Mouse (Mus musculus) megakaryocyte, embryonic 14.5 days (primary cell): ENCODE data around the gene Cfl2. TPM values are rescaled to one million over a fixed set of nuclear protein-coding genes. Genes with fewer than 3 reads are reported as not detected.
"Not testable (repeated sequence)": the region's sequence is repeated elsewhere in the genome, so short reads cannot be mapped to it uniquely, and the experiment has no call there.

Experiments used
- H3K27me3 ChIP-seq: replicated peaks from 2 replicates; pipeline ENCODE3; 2012; ENCODE audit warnings: inconsistent platforms
- H3K36me3 ChIP-seq: replicated peaks from 2 replicates; pipeline ENCODE3; 2012; ENCODE audit warnings: low read length, inconsistent platforms, mixed read lengths
- H3K4me1 ChIP-seq: 2 replicates; pipeline ENCODE4 v1.6.1; 2012; ENCODE audit warnings: inconsistent platforms
- H3K4me3 ChIP-seq: replicated peaks from 2 replicates; pipeline ENCODE3; 2012; ENCODE audit warnings: moderate library complexity, mild to moderate bottlenecking, inconsistent platforms
- H3K9me3 ChIP-seq: 2 replicates; pipeline ENCODE4 v1.6.1; 2012; ENCODE audit warnings: inconsistent platforms
- FLI1 ChIP-seq: IDR thresholded peaks from 2 replicates; pipeline ENCODE4 v1.6.1; 2012; ENCODE audit warnings: low read length, inconsistent platforms, mixed read lengths
- GATA1 ChIP-seq: IDR thresholded peaks from 3 replicates; pipeline ENCODE4 v1.6.1; 2012; ENCODE audit warnings: mixed read lengths, low read length, inconsistent platforms, borderline replicate concordance
- polyA plus RNA-seq: library from polyadenylated mRNA; stranded (reverse); fragments of >175 nt; gene quantifications from 2 replicates; pipeline ENCODE4 v1.2.3, GENCODE M21; 2012; ENCODE audit warnings: low replicate concordance; ENCODE audit not compliant: insufficient read depth

Gene Cfl2
- polyA plus RNA-seq, 1 experiment: 2.3 TPM

DNA sequence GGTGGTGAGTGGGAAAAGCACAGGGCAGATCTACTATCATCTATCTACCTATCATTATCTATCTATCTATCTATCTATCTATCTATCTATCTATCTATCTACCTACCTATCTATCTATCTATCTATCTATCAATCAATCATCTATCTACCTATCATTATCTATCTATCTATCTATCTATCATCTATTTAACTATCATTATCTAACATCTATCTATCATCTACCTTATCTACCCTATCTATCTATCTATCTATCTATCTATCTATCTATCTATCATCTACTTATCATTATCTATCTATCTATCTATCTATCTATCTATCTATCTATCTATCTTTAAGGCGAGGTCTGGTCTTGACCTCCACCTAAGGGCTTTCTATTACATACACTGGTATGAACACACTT, 30.8 kb downstream of the Cfl2 start:
- H3K4me1 ChIP-seq: peaks cover 44% of the 10 kb centered on the region
- not testable (repeated sequence) for H3K27me3 ChIP-seq, H3K9me3 ChIP-seq, H3K36me3 ChIP-seq, H3K4me3 ChIP-seq
- peak; percentile 55; the same call in 1 of the 3 replicates for TF ChIP-seq GATA1

DNA sequence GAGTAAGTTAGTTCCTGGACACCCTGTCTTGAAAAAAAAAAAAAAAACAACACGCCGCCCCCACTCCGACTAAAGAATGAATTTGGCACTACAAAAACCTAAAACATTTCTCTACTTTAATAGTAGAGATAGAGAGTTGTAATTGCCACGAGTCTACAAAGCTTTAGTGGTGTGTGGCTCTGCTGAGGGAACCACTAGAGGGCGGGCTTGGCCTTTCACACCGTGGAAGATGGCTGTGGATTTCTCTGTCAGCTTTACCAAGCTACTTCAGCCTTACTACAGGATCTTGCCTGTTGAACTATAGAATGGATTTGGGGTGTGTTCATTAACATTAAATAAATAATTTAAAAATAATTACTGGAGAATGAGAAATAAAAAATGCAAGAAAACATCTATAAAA, 32.1 kb downstream of the Cfl2 start:
- H3K4me3 ChIP-seq: no peak overlapping the region
- H3K36me3 ChIP-seq: no peaks in the 10 kb centered on the region
- peaks cover 35% of the 10 kb centered on the region for H3K4me1 ChIP-seq
- TF ChIP-seq FLI1 (no peak), GATA1 (no peak)
- H3K9me3 ChIP-seq: no peaks in the 10 kb centered on the region
- peaks cover 3% of the 10 kb centered on the region for H3K27me3 ChIP-seq

DNA sequence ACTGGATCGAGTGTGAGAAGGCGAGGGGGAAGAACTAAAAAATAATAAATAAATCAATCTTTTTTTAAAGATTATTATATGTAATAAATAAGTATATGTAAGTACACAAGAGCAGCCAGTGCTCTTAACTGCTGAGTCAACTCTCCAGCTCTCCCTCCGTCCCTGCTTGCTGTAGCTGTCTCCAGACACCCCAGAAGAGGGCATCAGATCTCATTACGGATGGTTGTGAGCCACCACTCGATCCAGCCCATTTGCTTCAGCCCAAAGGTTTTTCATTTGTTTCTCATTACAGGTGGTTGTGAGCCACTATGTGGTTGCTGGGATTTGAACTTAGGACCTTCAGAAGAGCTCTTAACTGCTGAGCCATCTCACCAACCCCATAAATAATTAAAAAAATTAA, 32.8 kb downstream of the Cfl2 start:
- TF ChIP-seq GATA1 (no peak), FLI1 (no peak)
- peaks cover 3% of the 10 kb centered on the region for H3K27me3 ChIP-seq
- peaks cover 28% of the 10 kb centered on the region for H3K4me1 ChIP-seq
- H3K4me3 ChIP-seq: no peak overlapping the region
- H3K36me3 ChIP-seq: no peaks in the 10 kb centered on the region
- no peaks in the 10 kb centered on the region for H3K9me3 ChIP-seq

DNA sequence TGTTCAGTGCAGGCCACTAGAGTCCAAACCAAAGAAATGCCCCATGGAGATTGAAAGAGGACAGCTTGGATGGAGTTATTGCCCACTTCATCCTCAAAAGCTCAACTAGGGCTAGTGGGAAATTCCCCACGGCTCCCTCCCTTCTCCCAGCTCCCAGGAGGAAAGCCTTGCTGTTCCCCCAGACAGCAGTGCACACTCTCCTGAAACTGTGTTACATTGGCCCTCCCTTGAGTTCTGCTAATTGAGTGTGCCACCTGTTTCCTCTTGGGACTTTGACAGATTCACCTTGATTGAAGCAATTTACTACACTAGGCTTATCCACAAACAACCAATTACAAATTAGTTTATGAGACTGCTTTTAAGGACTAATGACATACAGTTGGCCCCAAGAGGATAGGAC, 34.6 kb downstream of the Cfl2 start:
- Histone ChIP-seq H3K36me3 (no peaks in the 10 kb centered on the region), H3K4me3 (no peak overlapping the region), H3K9me3 (no peaks in the 10 kb centered on the region), H3K4me1 (peaks cover 24% of the 10 kb centered on the region), H3K27me3 (peaks cover 3% of the 10 kb centered on the region)
- TF ChIP-seq FLI1 (no peak), GATA1 (no peak)

DNA sequence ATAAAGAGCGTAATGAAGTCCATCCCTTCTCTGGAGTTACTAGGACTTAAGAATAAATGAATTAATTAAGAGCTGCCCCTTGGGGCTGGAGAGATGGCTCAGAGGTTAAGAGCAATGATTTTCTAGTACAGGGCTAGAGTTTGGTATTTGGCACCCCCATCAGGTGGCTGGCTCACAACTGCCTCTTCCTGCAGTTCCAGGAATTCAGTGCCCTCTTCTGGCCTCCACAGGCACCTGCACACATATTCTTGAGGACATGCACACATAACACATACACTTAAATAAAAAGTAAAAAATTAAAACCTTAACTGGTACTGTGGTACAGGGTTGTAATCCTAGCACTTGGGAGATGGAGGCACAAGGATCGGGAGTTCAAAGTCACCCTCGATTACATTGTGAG, 37.5 kb downstream of the Cfl2 start:
- H3K27me3 ChIP-seq: peaks cover 3% of the 10 kb centered on the region
- peaks cover 39% of the 10 kb centered on the region for H3K4me1 ChIP-seq
- TF ChIP-seq GATA1 (no peak), FLI1 (no peak)
- no peaks in the 10 kb centered on the region for H3K36me3 ChIP-seq
- H3K9me3 ChIP-seq: no peaks in the 10 kb centered on the region
- no peak overlapping the region for H3K4me3 ChIP-seq

DNA sequence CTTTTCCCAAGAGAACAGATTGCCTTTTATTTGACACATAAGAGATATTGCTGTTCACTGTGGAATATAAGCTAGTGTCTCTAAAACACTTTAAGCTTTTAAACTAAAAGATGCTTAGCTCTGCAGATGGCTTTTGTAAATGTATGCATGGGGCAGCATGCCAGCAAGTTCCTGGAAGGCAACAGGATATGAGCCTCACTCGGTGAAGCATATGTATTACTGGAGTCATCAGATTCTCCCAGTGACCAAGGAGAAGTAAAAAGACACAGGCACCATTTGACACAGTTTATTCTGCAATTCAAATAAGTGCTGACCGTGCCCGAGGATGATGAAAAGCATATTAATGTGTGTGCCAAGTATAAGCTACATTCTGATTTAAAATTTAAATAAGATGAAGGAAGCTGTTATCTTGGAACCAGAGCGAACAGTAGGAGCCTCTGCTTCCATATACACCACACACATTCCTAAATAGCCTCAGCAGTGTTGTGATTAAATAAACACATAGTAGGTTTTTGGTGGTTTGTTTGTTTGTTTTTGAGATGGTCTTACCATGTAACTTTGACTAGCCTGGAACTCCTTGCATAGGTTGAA, 39.7 kb downstream of the Cfl2 start:
- Histone ChIP-seq H3K36me3 (no peaks in the 10 kb centered on the region), H3K9me3 (no peaks in the 10 kb centered on the region), H3K27me3 (peaks cover 3% of the 10 kb centered on the region), H3K4me1 (peaks cover 38% of the 10 kb centered on the region), H3K4me3 (no peak overlapping the region)
- TF ChIP-seq GATA1 (no peak), FLI1 (no peak)

DNA sequence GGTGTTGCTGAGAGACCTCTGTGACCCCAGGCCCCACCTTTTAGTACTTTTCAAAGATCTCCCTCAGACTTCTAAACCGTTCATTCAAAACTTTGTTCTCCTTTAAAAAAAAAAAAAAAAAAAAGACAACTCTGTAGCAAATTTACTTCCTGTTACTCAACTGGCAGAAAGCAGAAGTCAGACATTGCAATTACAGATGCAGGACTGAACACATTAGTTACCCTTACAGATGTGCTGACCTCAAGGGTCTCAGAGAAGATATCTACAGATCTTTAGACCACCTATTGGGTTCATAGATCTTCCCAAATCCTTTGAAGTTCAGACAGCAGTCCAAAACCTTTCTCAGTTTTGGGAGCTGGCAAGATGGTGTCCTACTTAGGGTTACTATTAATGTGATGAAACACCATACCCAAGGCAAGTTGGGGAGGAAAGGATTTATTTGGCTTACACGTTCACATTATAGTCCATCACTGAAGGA, 42.0 kb downstream of the Cfl2 start:
- no peak for TF ChIP-seq FLI1
- no peak for TF ChIP-seq GATA1
- H3K36me3 ChIP-seq: no peaks in the 10 kb centered on the region
- H3K9me3 ChIP-seq: no peaks in the 10 kb centered on the region
- peaks cover 31% of the 10 kb centered on the region for H3K4me1 ChIP-seq
- H3K27me3 ChIP-seq: no peaks in the 10 kb centered on the region
- H3K4me3 ChIP-seq: no peak overlapping the region

DNA sequence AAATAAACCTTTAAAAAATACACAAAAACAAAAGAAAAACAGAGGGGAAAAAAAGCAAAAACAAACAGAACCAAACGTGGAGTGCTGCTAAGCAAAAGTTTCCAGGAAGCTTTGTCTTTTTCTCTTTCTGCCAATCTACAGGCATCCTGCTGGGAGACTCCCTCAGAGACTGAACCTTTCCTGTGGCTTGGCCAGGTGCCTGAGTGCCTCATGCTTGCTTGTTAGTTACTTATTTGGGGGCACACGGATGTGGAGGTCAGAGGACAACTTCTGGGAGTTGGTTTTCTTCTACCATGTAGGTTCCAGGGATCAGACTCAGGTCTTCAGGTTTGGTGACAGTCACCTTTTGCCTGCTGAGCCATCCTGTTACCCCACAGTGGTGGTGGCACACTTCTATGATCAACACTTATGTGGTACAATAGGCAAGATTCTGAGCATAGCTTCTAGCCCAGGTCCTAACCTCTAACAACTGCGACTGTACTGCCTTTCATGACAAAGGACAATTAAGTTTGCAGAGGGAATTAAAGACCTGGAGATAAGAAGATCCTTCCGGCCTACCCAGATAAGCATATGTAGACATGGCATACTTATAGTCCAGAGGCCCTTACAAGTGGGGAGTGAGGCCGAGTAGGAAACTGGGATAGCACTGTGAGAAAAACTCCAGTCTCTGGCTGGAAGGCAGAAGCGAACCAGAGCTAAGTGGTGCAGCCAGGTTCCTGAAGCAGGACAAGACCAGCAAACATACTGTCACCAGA, 43.3 kb downstream of the Cfl2 start:
- TF ChIP-seq FLI1: no peak
- H3K27me3 ChIP-seq: no peaks in the 10 kb centered on the region

DNA sequence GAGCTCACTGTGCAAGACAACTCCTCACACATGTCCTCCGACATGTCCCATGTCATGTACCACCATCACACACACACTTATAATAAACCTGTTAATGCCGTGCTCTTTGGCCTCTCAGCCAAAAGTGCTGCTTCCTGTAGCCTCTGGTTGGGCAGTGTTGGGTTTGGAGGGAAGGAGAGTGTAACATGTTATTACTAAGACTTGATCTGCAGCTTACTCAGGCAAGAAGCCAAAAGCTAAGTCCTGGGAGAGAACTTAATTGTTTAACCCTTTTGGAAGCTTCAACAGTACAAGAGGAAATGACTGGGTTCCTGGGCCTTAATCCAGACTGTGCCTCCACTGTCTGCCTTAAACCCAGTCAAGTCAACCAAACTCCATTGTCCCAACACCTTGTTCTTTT, 52.5 kb downstream of the Cfl2 start:
- Histone ChIP-seq H3K9me3 (no peaks in the 10 kb centered on the region), H3K27me3 (peaks cover 3% of the 10 kb centered on the region), H3K36me3 (no peaks in the 10 kb centered on the region), H3K4me3 (no peak overlapping the region), H3K4me1 (peaks cover 28% of the 10 kb centered on the region)
- no peak for TF ChIP-seq GATA1
- no peak for TF ChIP-seq FLI1

More for the DNA sequence above, 43.3 kb downstream of the Cfl2 start:
- Histone ChIP-seq H3K36me3 (no peaks in the 10 kb centered on the region), H3K4me1 (peaks cover 31% of the 10 kb centered on the region), H3K4me3 (no peak overlapping the region), H3K9me3 (no peaks in the 10 kb centered on the region)

Other genes starting within 250 kb of the Cfl2 start
- 2.2 and 8.8 TPM in 2 replicates for gene Sptssa, start 206.3 kb downstream of the Cfl2 start, polyA plus RNA-seq
- gene Eapp, start 167.0 kb downstream of the Cfl2 start, polyA plus RNA-seq: 57.8 TPM in 1 of 2 replicates, not detected in the other
- 10.1 and 27.0 TPM in 2 replicates for gene Snx6, start 67.2 kb downstream of the Cfl2 start, polyA plus RNA-seq
- gene Gm20403, start 123.7 kb upstream of the Cfl2 start, polyA plus RNA-seq: not detected in 2 replicates
- 0.63 and 4.2 TPM in 2 replicates for gene Baz1a, start 151.5 kb upstream of the Cfl2 start, polyA plus RNA-seq
- 0.25 TPM in 1 of 2 replicates, not detected in the other for gene 2700097O09Rik, start 217.2 kb upstream of the Cfl2 start, polyA plus RNA-seq
- gene Srp54a, start 217.4 kb upstream of the Cfl2 start, polyA plus RNA-seq: 3.2 TPM in 1 of 2 replicates, not detected in the other